Mouse (Mus musculus): ENCODE measurements around the gene 1700028J19Rik. TPM values are rescaled to one million over a fixed set of nuclear protein-coding genes. Genes with fewer than 3 reads are reported as not detected.

Gene 1700028J19Rik
- total RNA-seq, 1 experiment = 0.58 TPM

DNA sequence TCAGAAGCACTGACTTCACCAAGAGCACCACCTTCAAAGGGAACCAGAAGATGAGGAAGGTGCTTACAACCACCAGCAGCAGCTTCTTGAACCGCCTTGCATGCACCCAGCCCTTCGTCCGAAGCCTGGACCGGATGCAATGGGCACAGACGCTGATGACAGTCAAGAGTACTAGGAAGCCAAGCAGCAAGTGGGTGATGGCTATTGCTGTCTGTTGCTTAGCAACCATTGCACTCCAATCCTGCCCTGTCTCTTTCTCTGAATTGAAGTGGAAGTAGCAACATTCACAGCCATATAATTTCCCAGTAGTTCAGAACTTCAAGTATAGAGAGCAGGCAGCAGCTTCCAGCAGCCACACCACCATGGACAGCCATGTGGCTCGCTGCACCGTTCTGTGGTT lies 35.1 kb upstream of the 1700028J19Rik start:
- in situ Hi-C loops (cut with MboI; ENCODE audit: low sequenced_read_pairs in 2 of 2, unreplicated experiment in 2 of 2) = no loop called here
- no peak for TF ChIP-seq MAFK (IDR thresholded peaks at IDR 0.05; ENCODE audit: insufficient read depth, low read depth, low read length)
- Histone ChIP-seq H3K9me3 (ENCODE audit: control insufficient read depth, insufficient read depth, low read depth, low read length) (no peaks in the 10 kb centered on the region), H3K36me3 (ENCODE audit: control insufficient read depth, insufficient read depth, low read length, poor library complexity, severe bottlenecking) (no peaks in the 10 kb centered on the region), H3K27ac (ENCODE audit: insufficient read depth, low read depth, low read length, poor library complexity, severe bottlenecking) (no peak overlapping the region), H3K4me3 (ENCODE audit: insufficient read depth in 1 of 2, low read depth in 1 of 2, low read length in 2 of 2, poor library complexity in 1 of 2, severe bottlenecking in 1 of 2) (no peak overlapping the region), H3K4me1 (ENCODE audit: control insufficient read depth in 2 of 2, insufficient read depth in 2 of 2, low read length in 2 of 2, poor library complexity in 1 of 2) (peaks cover 0 to 3% of the 10 kb centered on the region in 2 experiments; a peak in 1 of 4 replicates), H3K9ac (ENCODE audit: insufficient read depth, low read depth, low read length, poor library complexity, severe bottlenecking) (no peak overlapping the region)
- DNase-seq (ENCODE audit: low read depth, low spot score) = no peak

DNA sequence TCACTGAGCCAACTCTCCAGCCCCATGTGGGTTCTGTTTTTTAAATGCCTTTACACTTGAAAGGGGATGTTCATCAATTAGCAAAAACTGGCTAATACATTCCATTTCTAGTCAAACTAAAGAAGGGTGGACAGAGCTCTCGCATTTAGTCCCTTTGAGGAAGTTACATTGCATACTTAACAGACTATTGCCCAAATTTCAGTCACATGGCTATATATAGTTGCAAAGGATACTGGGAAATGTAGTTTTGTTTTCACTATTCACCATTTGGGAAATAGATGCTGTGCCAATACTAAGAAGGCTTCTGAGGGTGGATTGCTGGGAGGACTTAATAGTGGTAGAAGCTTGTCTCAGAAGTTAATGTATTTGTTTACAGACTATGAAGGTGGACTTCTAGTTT lies 34.5 kb upstream of the 1700028J19Rik start:
- Histone ChIP-seq H3K9me3 (ENCODE audit: control insufficient read depth, insufficient read depth, low read depth, low read length) (no peaks in the 10 kb centered on the region), H3K36me3 (ENCODE audit: control insufficient read depth, insufficient read depth, low read length, poor library complexity, severe bottlenecking) (no peaks in the 10 kb centered on the region), H3K27ac (ENCODE audit: insufficient read depth, low read depth, low read length, poor library complexity, severe bottlenecking) (no peak overlapping the region), H3K4me1 (ENCODE audit: control insufficient read depth in 2 of 2, insufficient read depth in 2 of 2, low read length in 2 of 2, poor library complexity in 1 of 2) (peaks cover 0 to 5% of the 10 kb centered on the region in 2 experiments; a peak in 1 of 4 replicates), H3K9ac (ENCODE audit: insufficient read depth, low read depth, low read length, poor library complexity, severe bottlenecking) (no peak overlapping the region), H3K4me3 (ENCODE audit: insufficient read depth in 1 of 2, low read depth in 1 of 2, low read length in 2 of 2, poor library complexity in 1 of 2, severe bottlenecking in 1 of 2) (no peak overlapping the region)
- no peak for TF ChIP-seq ZC3H11A (IDR thresholded peaks at IDR 0.05; ENCODE audit: borderline replicate concordance, low read depth, low read length)
- no peak for TF ChIP-seq HCFC1 (IDR thresholded peaks at IDR 0.05; ENCODE audit: borderline replicate concordance, insufficient read depth, low read length)
- no peak for TF ChIP-seq ZNF384 (IDR thresholded peaks at IDR 0.05; ENCODE audit: low read depth, low read length)
- TF ChIP-seq CHD2 (IDR thresholded peaks at IDR 0.05; ENCODE audit: low read depth, low read length) = no peak
- no peak for TF ChIP-seq MAFK (IDR thresholded peaks at IDR 0.05; ENCODE audit: insufficient read depth, low read depth, low read length)
- no peak for DNase-seq (ENCODE audit: low read depth, low spot score)
- in situ Hi-C loops (cut with MboI; ENCODE audit: low sequenced_read_pairs in 2 of 2, unreplicated experiment in 2 of 2) = no loop called here

DNA sequence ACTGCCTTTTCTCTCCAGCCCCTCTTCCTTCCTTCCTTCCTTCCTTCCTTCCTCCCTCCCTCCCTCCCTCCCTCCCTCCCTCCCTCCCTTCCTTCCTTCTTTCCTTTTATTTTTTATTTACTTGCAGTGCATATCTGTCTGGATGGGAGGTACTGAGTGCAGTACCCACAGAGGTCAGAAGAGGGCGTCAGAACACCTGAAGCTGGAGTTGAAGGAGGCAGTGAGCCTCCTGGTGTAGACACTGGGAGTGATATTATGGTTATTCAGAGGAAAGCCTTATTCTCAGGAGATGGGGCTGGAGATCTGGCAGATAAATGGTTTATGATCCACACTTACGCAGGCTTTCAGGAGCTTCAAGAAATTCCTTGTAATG lies 30.7 kb upstream of the 1700028J19Rik start:
- H3K36me3 ChIP-seq (ENCODE audit: control insufficient read depth, insufficient read depth, low read length, poor library complexity, severe bottlenecking) = no peaks in the 10 kb centered on the region
- in situ Hi-C loops (cut with MboI; ENCODE audit: low sequenced_read_pairs in 2 of 2, unreplicated experiment in 2 of 2) = no loop called here
- peak overlapping the region; percentile 95 for H3K27ac ChIP-seq (ENCODE audit: insufficient read depth, low read depth, low read length, poor library complexity, severe bottlenecking)
- H3K9ac ChIP-seq (ENCODE audit: insufficient read depth, low read depth, low read length, poor library complexity, severe bottlenecking) = no peak overlapping the region
- H3K9me3 ChIP-seq (ENCODE audit: control insufficient read depth, insufficient read depth, low read depth, low read length) = no peaks in the 10 kb centered on the region
- H3K4me1 ChIP-seq (ENCODE audit: control insufficient read depth in 2 of 2, insufficient read depth in 2 of 2, low read length in 2 of 2, poor library complexity in 1 of 2) = peaks cover 0 to 18% of the 10 kb centered on the region in 2 experiments; a peak in 2 of 4 replicates
- peak; percentile 65; the same call in 1 of the 2 replicates for TF ChIP-seq ZC3H11A (IDR thresholded peaks at IDR 0.05; ENCODE audit: borderline replicate concordance, low read depth, low read length)
- no peak for TF ChIP-seq HCFC1 (IDR thresholded peaks at IDR 0.05; ENCODE audit: borderline replicate concordance, insufficient read depth, low read length)
- no peak for TF ChIP-seq MAFK (IDR thresholded peaks at IDR 0.05; ENCODE audit: insufficient read depth, low read depth, low read length)
- TF ChIP-seq CHD2 (IDR thresholded peaks at IDR 0.05; ENCODE audit: low read depth, low read length) = no peak
- DNase-seq (ENCODE audit: low read depth, low spot score) = peak; percentile 66
- no peak overlapping the region for H3K4me3 ChIP-seq (ENCODE audit: insufficient read depth in 1 of 2, low read depth in 1 of 2, low read length in 2 of 2, poor library complexity in 1 of 2, severe bottlenecking in 1 of 2)

DNA sequence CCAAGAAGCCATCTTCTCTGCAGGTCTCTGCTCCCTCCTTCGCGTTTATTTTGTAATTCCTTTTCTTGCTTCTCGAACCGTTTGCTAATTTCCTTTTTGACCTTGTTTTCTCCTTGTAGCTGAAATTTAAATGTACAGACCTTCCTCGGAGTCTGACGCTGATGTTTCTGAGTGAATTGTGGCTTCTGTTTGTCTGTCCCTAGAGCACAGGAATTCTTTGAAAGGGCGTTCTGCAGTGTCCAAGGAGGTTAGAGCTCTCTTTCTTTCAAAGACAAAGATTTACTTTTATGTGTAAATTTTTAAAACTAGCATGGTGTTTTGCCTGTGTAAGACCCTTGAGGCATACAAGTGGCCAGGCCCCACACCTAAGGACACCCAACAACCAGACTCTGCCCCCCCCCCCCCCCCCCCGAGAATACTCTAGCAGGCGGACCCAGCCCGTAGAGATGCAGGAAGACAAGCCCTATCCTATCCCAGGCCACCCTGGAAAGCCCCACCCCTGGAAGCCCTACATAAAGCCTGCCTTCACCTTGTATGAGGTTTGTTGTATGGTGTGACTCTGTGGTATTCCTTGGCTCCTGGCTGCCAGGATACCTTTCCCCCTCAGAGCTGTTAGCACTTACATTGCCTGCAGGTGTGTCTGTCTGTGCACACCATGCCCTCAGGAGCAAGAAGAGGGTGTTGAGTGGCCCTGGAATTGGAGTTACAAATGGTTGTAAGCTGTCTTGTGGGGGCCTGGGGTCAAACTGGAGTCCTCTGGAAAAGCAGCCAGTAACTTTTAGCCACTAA lies 30.2 kb upstream of the 1700028J19Rik start:
- in situ Hi-C loops (cut with MboI; ENCODE audit: low sequenced_read_pairs in 2 of 2, unreplicated experiment in 2 of 2) = no loop called here
- Histone ChIP-seq H3K4me3 (ENCODE audit: insufficient read depth in 1 of 2, low read depth in 1 of 2, low read length in 2 of 2, poor library complexity in 1 of 2, severe bottlenecking in 1 of 2) (0 out of 4 replicates have a peak overlapping the region, but pooled peaks of 1 of the 2 experiments have one; percentile 16), H3K9me3 (ENCODE audit: control insufficient read depth, insufficient read depth, low read depth, low read length) (no peaks in the 10 kb centered on the region), H3K4me1 (ENCODE audit: control insufficient read depth in 2 of 2, insufficient read depth in 2 of 2, low read length in 2 of 2, poor library complexity in 1 of 2) (peaks cover 0 to 18% of the 10 kb centered on the region in 2 experiments; a peak in 2 of 4 replicates), H3K36me3 (ENCODE audit: control insufficient read depth, insufficient read depth, low read length, poor library complexity, severe bottlenecking) (no peaks in the 10 kb centered on the region), H3K27ac (ENCODE audit: insufficient read depth, low read depth, low read length, poor library complexity, severe bottlenecking) (peak overlapping the region; percentile 95), H3K9ac (ENCODE audit: insufficient read depth, low read depth, low read length, poor library complexity, severe bottlenecking) (peak overlapping the region; percentile 23; the same call in 1 of the 2 replicates)
- TF ChIP-seq MAFK (IDR thresholded peaks at IDR 0.05; ENCODE audit: insufficient read depth, low read depth, low read length) (no peak), ZC3H11A (IDR thresholded peaks at IDR 0.05; ENCODE audit: borderline replicate concordance, low read depth, low read length) (no peak), CHD2 (IDR thresholded peaks at IDR 0.05; ENCODE audit: low read depth, low read length) (no peak), ZNF384 (IDR thresholded peaks at IDR 0.05; ENCODE audit: low read depth, low read length) (no peak)
- DNase-seq (ENCODE audit: low read depth, low spot score) = peak; percentile 71

Data from ES-E14 (cell line).